Mouse (Mus musculus) gonadal fat pad, adult 2 months (tissue): ENCODE data around the gene Togaram2. TPM values are rescaled to one million over a fixed set of nuclear protein-coding genes. Genes with fewer than 3 reads are reported as not detected.

Experiments
- DNase-seq: peaks from one replicate; pipeline ENCODE4 v3.0.0-alpha.2; 2012; ENCODE audit warnings: low read depth
- polyA plus RNA-seq: library from polyadenylated mRNA; depleted of rRNA; stranded (reverse); fragments of >200 nt; gene quantifications from 2 replicates; pipeline ENCODE4 v1.2.3, GENCODE M21; 2012

The Togaram2 gene
- polyA plus RNA-seq, 1 experiment, result 2.5 TPM

- no peak for DNase-seq
Observed at GRCm38 (mm10) chr17:71682379-71682778, 9.3 kb downstream of the Togaram2 start.

GRCm38 (mm10) chr17:71683281-71683680 lies 10.2 kb downstream of the Togaram2 start:
- DNase-seq, result no peak

DNA sequence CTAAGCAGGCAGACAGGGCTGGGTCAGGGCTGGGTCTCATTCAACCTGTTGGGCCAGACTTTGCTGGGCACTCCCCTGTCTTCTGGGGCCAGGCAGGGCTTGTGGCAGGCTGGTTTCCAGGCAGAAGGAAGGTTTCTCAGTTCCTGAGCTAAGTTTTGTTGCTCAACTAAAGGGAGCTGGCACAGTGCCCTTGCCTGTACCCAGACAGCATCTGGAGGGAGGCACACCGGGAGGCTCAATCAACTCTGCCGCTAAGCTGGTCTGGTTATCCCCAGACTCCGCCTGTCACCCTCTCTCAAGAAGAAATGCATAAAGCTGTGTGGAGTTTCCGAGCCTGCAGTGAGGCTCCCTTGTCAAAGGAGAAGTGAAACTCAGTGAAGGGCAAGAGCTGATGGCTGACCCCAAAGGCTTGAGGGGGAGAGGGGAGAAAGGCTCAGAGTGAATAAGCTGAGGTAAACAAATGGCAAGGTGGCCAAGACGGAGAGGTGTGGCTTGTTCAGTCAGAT lies 11.1 kb downstream of the Togaram2 start:
- no peak for DNase-seq

DNA sequence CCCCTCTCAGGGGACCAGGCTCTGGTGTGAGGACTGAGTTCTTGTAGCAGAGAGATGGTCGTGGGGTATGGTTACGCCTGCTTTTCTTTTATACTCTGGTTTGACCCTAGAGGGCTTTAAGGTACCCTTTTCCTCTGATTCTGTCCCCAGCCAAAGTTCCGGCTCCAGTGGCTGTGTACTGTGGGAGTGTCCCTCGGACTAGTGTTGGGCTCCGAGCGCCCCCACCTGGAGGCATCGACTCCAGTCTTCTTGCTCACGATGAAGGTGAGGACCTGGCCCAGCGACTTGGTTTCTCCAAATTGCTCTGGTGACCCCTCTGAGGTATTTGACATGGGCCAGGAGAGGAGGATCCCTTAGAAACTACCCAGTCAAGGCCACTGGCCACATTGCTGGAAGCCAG lies 14.4 kb downstream of the Togaram2 start:
- no peak for DNase-seq

DNA sequence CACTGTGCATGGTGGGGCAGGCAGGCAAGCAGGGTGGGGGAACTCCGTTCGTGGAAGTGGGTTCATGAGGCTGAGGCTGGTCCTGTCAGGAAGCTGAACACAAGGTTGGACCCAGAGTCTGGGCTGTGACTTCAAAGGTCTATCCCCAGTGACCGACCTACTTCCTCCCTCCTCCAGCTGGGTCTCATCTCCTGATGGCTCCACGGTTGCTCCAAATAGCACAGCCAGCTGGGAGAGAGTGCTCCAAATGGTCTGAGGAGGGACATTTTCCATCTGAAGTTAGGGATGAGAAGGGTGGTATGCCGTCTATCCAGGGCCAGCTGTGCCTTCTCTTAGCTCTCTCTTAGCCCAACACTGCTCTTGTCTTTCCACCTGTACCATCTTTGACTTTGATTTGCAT lies 16.8 kb downstream of the Togaram2 start:
- DNase-seq, result no peak

DNA sequence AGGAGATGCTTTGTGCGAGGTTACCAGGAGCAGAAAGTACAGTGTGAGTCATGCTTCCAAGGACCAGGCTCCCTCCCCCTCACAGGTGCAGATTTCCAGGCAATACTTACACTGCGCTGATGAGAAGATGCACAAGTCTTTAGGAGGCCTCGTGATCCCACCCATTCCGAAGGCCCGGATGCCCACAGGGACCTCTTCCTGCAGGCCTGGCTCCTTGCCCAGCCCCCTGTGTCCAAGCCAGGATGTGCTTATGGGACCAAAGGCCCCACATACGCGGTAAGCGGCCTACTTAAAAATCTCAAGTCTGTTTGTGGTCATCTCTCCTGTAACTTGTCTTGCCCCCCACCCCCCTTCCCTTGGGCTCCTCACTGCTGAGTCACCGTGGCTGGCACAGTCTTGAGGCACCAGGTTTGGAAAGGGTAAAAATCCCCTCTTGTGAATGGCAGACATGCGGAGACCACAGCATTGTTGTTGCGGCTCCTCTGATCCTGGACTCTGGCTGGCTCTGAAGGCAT lies 18.4 kb downstream of the Togaram2 start:
- no peak for DNase-seq

DNA sequence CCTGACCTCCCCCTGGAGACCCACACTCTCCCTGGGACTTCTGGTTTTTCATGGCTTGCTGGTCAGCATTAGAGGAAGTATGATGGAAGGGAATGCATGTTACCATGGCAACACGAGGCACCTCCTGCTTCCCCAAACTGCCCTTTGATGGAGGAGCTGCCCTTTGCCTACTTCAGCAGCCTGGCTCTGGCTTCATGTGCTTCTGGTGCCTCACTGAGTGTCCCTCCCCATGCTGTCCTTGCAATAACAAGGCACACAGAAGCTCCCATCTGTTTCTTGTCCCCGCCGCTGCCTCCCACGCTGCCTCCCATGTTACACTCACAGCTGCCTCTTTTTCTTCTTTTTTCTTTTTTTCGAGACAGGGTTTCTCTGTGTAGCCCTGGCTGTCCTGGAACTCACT lies 20.3 kb downstream of the Togaram2 start:
- no peak for DNase-seq

GRCm38 (mm10) chr17:71693780-71694179 lies 20.7 kb downstream of the Togaram2 start:
- no peak for DNase-seq

- DNase-seq, result no peak
Observed at GRCm38 (mm10) chr17:71695151-71695550, 22.1 kb downstream of the Togaram2 start.

DNA sequence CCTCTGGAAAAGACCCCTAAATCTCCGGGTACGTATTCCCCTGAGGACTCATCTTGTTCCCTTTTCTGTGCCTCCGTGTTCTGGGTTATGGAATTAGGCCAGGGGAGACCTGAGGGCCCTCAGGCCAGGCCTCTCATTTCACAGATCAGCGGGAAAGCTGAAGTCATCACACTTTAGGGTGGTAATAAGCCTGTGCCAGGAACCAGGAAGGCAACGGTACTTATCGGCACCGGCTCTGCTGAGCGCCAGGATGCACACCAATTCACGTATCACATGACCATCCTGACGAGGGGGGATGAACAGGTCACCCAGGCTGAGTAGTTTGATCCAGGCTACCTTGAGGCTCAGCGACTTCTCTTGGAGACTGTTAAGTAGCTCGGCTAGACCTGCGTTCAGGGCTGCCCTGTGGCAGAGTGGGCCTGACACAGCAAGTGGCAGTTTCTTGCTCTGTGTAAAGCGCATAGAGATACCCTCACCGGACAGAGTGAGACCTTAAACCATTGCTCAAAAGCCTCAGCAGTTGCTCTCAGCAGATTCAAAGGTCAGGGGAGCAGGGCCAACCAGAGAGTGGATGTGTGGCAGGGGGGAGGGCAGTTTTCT lies 22.8 kb downstream of the Togaram2 start:
- no peak for DNase-seq

- no peak for DNase-seq
Observed at GRCm38 (mm10) chr17:71696396-71696795, 23.3 kb downstream of the Togaram2 start.

GRCm38 (mm10) chr17:71697896-71698618 lies 25.0 kb downstream of the Togaram2 start:
- no peak for DNase-seq

DNA sequence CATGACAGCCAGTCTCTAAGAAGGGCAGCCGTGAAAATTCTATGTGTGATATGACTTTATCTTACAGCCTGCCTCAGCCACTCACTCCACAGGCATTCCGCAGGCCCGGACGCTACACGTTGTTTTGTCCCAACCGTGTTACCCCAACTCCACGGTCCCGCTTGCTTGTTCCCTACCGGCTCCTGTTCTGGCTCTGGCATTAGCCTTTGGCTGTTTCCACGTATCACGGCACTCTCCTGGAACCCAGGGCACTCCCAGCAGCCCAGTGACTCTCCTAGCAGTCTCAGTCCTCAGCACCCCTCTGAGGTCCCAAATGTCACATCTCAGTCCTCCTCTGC lies 25.5 kb downstream of the Togaram2 start:
- no peak for DNase-seq

DNA sequence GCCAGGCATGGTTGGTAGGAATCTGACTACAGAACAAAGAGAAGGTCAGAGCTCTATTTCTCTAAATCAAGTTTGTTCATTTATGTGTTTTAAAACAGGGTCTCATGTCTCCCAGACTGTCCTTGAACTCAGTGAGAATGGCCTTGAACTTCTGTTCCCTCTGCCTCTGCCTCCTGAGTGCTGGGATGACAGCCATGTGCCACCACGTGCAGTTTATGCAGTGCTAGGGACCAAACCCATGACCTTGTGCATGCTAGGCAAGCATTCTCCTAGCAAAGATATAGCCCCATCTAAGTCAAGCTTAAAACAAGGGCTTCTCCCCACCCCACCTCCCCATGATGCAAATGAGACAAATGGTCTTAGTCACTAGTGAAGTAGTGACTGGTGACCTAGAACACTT lies 32.1 kb downstream of the Togaram2 start:
- no peak for DNase-seq

GRCm38 (mm10) chr17:71705550-71706480 lies 32.8 kb downstream of the Togaram2 start:
- DNase-seq, result peak; percentile 97

- no peak for DNase-seq
Observed at GRCm38 (mm10) chr17:71707715-71708114, 34.7 kb downstream of the Togaram2 start.

GRCm38 (mm10) chr17:71712279-71712678 lies 39.2 kb downstream of the Togaram2 start:
- no peak for DNase-seq

DNA sequence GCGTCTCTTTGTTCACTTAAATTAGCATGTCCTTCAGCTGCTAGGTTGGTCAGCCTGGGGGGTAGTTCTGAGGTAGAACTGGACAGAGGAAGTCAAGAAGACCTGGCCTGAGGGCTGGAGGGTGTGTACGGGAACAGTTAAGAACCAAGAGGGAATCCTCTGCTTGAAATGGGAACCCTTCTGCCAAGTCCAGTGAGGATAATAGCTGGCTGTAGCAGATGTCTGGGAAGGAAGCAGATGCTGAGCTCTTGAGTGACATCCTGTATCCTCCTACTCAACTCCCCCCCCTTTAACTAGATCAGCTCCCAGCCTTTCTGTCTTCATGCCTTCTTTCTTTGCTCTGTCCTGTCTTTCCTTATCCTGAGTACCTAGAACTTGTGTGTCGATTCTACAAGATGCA lies 42.0 kb downstream of the Togaram2 start:
- no peak for DNase-seq

- no peak for DNase-seq
Observed at GRCm38 (mm10) chr17:71717881-71718625, 45.0 kb downstream of the Togaram2 start.

DNA sequence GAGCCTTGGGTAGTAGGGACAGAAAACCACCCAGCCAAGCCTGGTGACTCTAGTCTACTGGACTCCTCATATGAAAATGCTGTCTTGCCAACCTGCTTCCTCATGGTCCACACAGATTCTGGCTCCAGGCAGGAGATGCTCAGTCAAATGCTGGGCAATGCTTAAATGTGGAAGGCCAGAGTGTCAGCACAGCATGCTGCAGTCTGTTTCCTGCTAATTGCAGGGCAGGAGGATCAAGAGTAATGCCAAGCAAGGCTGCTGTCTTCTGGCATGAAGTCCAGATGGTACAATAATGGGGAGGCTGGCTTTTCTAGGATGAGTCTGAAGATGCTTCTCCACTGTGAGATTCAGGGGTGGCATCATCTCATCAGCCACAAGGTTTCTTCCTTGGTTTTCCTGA lies 47.4 kb downstream of the Togaram2 start:
- no peak for DNase-seq

- no peak for DNase-seq
Observed at GRCm38 (mm10) chr17:71721019-71721418, 48.0 kb downstream of the Togaram2 start.

GRCm38 (mm10) chr17:71730655-71731054 lies 57.6 kb downstream of the Togaram2 start:
- peak; percentile 95 for DNase-seq
